Mouse (Mus musculus) intestine, postnatal 0 days (tissue): Measurements from ENCODE around the gene Rad18. TPM values are rescaled to one million over a fixed set of nuclear protein-coding genes. Genes with fewer than 3 reads are reported as not detected.

Experiments
- ATAC-seq: fragments of 200-750 bp; cut with Nextera tagmentation; 2 replicates; pipeline ENCODE4 v1.8.0; 2017; ENCODE audit warnings: mild to moderate bottlenecking, moderate TSS enrichment, moderate library complexity
- H3K27ac ChIP-seq: fragments of 300-500 bp; sonication (generic); 2 replicates; pipeline ENCODE4 v1.5.1; 2014; ENCODE audit warnings: mild to moderate bottlenecking, low read depth, low read length, moderate library complexity
- H3K27me3 ChIP-seq: fragments of 300-500 bp; sonication (generic); replicated peaks from 2 replicates; pipeline ENCODE4 v1.6.1; 2014; ENCODE audit warnings: low read length, mixed read lengths; ENCODE audit not compliant: control insufficient read depth, insufficient read depth
- H3K36me3 ChIP-seq: fragments of 300-500 bp; sonication (generic); 2 replicates; pipeline ENCODE4 v1.6.1; 2014; ENCODE audit warnings: mild to moderate bottlenecking, moderate library complexity; ENCODE audit not compliant: control insufficient read depth, insufficient read depth
- H3K4me1 ChIP-seq: fragments of 300-500 bp; sonication (generic); replicated peaks from 2 replicates; pipeline ENCODE4 v1.6.1; 2014; ENCODE audit warnings: antibody characterized with exemption, low read length, mixed read lengths; ENCODE audit not compliant: control insufficient read depth, insufficient read depth
- H3K4me2 ChIP-seq: fragments of 300-500 bp; sonication (generic); replicated peaks from 2 replicates; pipeline ENCODE4 v1.6.1; 2014; ENCODE audit warnings: low read depth, mild to moderate bottlenecking, moderate library complexity
- H3K4me3 ChIP-seq: fragments of 300-500 bp; sonication (generic); 2 replicates; pipeline ENCODE4 v1.5.1; 2014; ENCODE audit warnings: low read depth, low read length
- H3K9ac ChIP-seq: fragments of 300-500 bp; sonication (generic); 2 replicates; pipeline ENCODE4 v1.6.1; 2014; ENCODE audit warnings: mild to moderate bottlenecking, low read depth, low read length
- H3K9me3 ChIP-seq: fragments of 300-500 bp; sonication (generic); 2 replicates; pipeline ENCODE4 v1.6.1; 2016; ENCODE audit warnings: mixed run types; ENCODE audit not compliant: control insufficient read depth
- CTCF ChIP-seq: sonication (generic); IDR thresholded peaks from 2 replicates; pipeline ENCODE4 v1.5.1; 2016; ENCODE audit warnings: low read depth, mild to moderate bottlenecking, control low read depth, antibody characterized with exemption, moderate library complexity
- WGBS: fragments of 180-500 bp; shearing (Covaris S2); extraction: QIAGEN DNeasy Blood & Tissue Kit; methylation state at CpG from one replicate; pipeline ENCODE4 v1.1.7; 2014; 5-methylcytosine and 5-hydroxymethylcytosine counted together
- polyA plus RNA-seq: library from polyadenylated mRNA; unstranded; fragments of >200 nt; fragmentation: Nextera tagmentation; extraction: Ambion mirVana; gene quantifications from 2 replicates; pipeline ENCODE4 v1.2.1, GENCODE M21; 2015

Rad18 gene
- polyA plus RNA-seq, 1 experiment from 2014 or later = 7.2 TPM

- no peaks in the 10 kb centered on the region for H3K9me3 ChIP-seq
- H3K4me1 ChIP-seq = no peaks in the 10 kb centered on the region
- no peaks in the 10 kb centered on the region for H3K27me3 ChIP-seq
- TF ChIP-seq CTCF = no peak
- 87% methylated on average over 8 of the region's 8 CpGs for WGBS
- H3K4me2 ChIP-seq = no peak overlapping the region
- no peak overlapping the region for H3K4me3 ChIP-seq
- no peak for ATAC-seq
- no peak overlapping the region for H3K27ac ChIP-seq
- H3K36me3 ChIP-seq = peaks cover 10% of the 10 kb centered on the region; the same call in 1 of the 2 replicates
- H3K9ac ChIP-seq = no peak overlapping the region
Observed at GRCm38 (mm10) chr6:112628301-112628700, 68.2 kb downstream of the Rad18 start.

- 84% methylated on average over 4 of the region's 4 CpGs for WGBS
- Histone ChIP-seq H3K27ac (no peak overlapping the region), H3K4me1 (no peaks in the 10 kb centered on the region)
Observed at GRCm38 (mm10) chr6:112622321-112622720, 74.2 kb downstream of the Rad18 start.

GRCm38 (mm10) chr6:112620027-112620426 is 76.5 kb downstream of the Rad18 start:
- Histone ChIP-seq H3K9me3 (no peaks in the 10 kb centered on the region), H3K4me1 (no peaks in the 10 kb centered on the region), H3K27ac (no peak overlapping the region), H3K27me3 (no peaks in the 10 kb centered on the region), H3K36me3 (no peaks in the 10 kb centered on the region), H3K4me3 (no peak overlapping the region), H3K4me2 (no peak overlapping the region), H3K9ac (no peak overlapping the region)
- WGBS = 39% methylated on average over 5 of the region's 5 CpGs
- no peak for TF ChIP-seq CTCF
- ATAC-seq = peak; percentile 65

More at GRCm38 (mm10) chr6:112622321-112622720, 74.2 kb downstream of the Rad18 start:
- no peak overlapping the region for H3K4me2 ChIP-seq
- no peaks in the 10 kb centered on the region for H3K27me3 ChIP-seq
- no peaks in the 10 kb centered on the region for H3K9me3 ChIP-seq
- no peak overlapping the region for H3K9ac ChIP-seq
- TF ChIP-seq CTCF = no peak
- peaks cover 4% of the 10 kb centered on the region; the same call in 1 of the 2 replicates for H3K36me3 ChIP-seq
- H3K4me3 ChIP-seq = no peak overlapping the region
- ATAC-seq = no peak

GRCm38 (mm10) chr6:112617728-112618318 is 78.7 kb downstream of the Rad18 start:
- TF ChIP-seq CTCF = no peak

GRCm38 (mm10) chr6:112609027-112609426 is 87.5 kb downstream of the Rad18 start:
- no peak overlapping the region for H3K4me3 ChIP-seq
- no peak for ATAC-seq
- H3K4me2 ChIP-seq = no peak overlapping the region
- no peaks in the 10 kb centered on the region for H3K9me3 ChIP-seq
- no peak for TF ChIP-seq CTCF
- H3K4me1 ChIP-seq = no peaks in the 10 kb centered on the region
- WGBS = 67% methylated on average over 4 of the region's 4 CpGs
- no peak overlapping the region for H3K27ac ChIP-seq
- no peaks in the 10 kb centered on the region for H3K27me3 ChIP-seq
- no peak overlapping the region for H3K9ac ChIP-seq
- H3K36me3 ChIP-seq = no peaks in the 10 kb centered on the region

More at GRCm38 (mm10) chr6:112617728-112618318, 78.7 kb downstream of the Rad18 start:
- H3K4me3 ChIP-seq = no peak overlapping the region
- H3K36me3 ChIP-seq = no peaks in the 10 kb centered on the region
- H3K9ac ChIP-seq = no peak overlapping the region
- H3K4me2 ChIP-seq = no peak overlapping the region
- H3K4me1 ChIP-seq = no peaks in the 10 kb centered on the region
- WGBS = 63% methylated on average over 4 of the region's 4 CpGs
- H3K27me3 ChIP-seq = no peaks in the 10 kb centered on the region
- no peaks in the 10 kb centered on the region for H3K9me3 ChIP-seq
- peak; percentile 94 for ATAC-seq
- H3K27ac ChIP-seq = no peak overlapping the region

GRCm38 (mm10) chr6:112603866-112604265 is 92.6 kb downstream of the Rad18 start:
- Histone ChIP-seq H3K9ac (no peak overlapping the region), H3K4me3 (no peak overlapping the region), H3K36me3 (no peaks in the 10 kb centered on the region), H3K27me3 (no peaks in the 10 kb centered on the region), H3K4me1 (no peaks in the 10 kb centered on the region), H3K27ac (no peak overlapping the region), H3K9me3 (no peaks in the 10 kb centered on the region), H3K4me2 (no peak overlapping the region)
- ATAC-seq = no peak
- TF ChIP-seq CTCF = no peak

GRCm38 (mm10) chr6:112594971-112595370 is 101.5 kb downstream of the Rad18 start:
- no peaks in the 10 kb centered on the region for H3K36me3 ChIP-seq
- H3K27me3 ChIP-seq = no peaks in the 10 kb centered on the region
- H3K4me1 ChIP-seq = no peaks in the 10 kb centered on the region
- H3K27ac ChIP-seq = no peak overlapping the region
- no peak overlapping the region for H3K4me2 ChIP-seq
- no peak overlapping the region for H3K4me3 ChIP-seq
- 90% methylated on average over 7 of the region's 7 CpGs for WGBS
- TF ChIP-seq CTCF = no peak
- no peak for ATAC-seq
- no peaks in the 10 kb centered on the region for H3K9me3 ChIP-seq
- no peak overlapping the region for H3K9ac ChIP-seq
